Mouse (Mus musculus) mesoderm, embryonic 11.5 days (tissue): ENCODE data around the gene Cks1b.
"Not testable (repeated sequence)": the region's sequence is repeated elsewhere in the genome, so short reads cannot be mapped to it uniquely, and the experiment has no call there.

Experiments
- DNase-seq: peaks from one replicate; pipeline ENCODE4 v3.0.0-alpha.2; 2012; ENCODE audit warnings: low read depth, low spot score

The Cks1b gene

DNA sequence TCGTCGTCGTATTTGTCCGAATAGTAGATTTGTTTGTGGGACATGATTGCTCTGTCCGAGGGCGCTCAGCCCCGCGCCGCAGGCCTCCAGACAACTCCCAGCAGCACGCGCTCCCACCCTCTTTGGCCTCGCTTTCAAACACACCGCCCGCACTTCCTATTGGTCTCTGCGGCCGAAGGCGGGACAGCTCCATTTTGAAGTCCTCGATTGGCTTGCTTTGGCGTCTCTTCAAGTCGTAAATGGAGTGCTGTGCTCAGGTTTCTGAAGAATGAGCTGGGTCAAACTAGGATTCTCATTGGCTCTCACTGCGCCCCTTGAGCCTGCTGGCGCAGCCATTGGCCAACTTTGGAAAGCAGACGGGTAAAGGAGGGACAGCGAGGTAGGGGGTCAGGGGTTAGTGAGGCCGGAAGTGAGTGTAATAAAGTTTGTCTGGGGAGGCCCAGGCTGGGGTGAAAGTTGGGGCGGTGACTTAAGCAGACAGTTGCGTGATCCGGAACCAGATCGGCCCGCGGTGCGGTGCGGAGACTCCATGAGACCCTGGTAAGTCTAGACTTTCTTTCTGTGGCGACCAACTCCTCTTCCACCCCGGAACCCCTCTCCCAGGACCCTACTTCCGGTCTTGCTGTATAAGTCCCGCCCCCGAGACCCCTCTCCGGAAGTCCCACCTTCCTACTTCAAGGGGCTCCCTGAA lies at the start of gene Cks1b, which contains the start of gene Shc1:
Gene Cks1b (minus strand): TSS at position 214 of the 691 bp plus-strand sequence.
Gene Shc1 (plus strand): TSS at position 274 of the 691 bp plus-strand sequence.
- peak; percentile 99 for DNase-seq

DNA sequence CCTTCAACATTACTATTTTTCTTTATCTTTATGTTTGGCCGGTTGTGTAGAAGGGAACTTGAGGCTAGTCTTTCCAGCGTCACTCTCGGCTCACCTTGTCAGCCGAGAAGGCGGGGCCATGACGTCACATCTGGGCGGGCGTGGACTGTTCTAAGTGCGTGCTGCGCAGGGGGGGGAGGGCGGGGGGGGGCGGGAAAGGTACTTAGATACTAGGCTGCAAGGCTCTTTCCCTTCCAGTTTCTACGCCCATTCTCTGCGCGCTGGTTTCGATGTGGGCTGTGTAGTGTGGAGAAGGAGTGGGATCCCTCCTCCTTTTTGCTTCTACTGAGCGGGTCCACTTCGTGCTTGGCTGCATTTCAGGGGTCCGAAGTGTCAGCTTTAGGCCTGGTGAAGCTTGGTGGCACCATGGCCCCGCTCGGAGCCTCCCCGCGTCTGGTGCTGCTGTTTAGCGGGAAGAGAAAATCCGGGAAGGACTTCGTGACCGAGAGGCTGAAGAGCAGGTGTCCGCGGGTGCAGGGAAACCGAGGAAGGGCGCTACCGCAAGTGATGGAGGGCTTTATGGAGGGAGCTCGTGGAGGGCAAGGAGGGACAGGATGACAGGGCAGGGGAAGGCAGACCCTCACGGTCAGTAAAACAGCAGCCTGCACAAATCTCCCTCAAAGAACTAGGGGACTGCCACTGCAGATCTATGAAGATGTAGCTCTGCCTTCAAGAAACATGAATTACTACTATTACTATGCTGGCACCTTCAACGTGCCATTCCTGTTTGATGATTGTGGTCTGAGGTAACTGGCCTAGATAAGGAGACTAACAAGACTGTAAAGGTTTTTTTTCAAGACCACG lies 41.0 kb upstream of the Cks1b start:
- DNase-seq, result peak; percentile 94

DNA sequence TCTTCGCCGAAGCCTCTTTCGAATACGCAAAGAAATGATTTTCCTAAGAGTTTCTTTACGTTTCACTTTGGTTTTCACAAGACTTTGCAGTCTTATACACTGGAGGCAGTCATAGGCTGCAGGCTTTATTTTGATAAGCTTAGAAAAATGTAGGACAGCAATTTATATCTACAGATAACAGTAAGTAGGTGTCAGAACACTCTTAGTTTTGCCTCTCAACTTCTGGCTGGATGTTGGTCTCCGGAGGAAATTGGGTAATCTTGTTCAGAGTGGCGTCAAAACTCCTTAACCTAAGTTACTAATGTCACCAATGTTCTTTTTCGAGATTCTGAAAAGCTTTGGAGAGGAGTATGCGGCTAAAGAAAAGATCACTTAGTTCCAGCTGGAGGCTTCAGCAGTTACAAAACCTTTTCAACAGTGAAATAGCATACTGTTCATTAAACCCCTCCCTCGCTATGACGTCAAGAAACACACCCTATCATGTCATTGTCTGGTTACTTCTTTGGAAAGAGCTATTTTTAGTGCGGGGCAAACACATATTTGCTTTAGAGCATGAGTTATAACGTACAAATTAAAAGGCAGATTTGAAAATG lies 40.3 kb upstream of the Cks1b start:
- no peak for DNase-seq

DNA sequence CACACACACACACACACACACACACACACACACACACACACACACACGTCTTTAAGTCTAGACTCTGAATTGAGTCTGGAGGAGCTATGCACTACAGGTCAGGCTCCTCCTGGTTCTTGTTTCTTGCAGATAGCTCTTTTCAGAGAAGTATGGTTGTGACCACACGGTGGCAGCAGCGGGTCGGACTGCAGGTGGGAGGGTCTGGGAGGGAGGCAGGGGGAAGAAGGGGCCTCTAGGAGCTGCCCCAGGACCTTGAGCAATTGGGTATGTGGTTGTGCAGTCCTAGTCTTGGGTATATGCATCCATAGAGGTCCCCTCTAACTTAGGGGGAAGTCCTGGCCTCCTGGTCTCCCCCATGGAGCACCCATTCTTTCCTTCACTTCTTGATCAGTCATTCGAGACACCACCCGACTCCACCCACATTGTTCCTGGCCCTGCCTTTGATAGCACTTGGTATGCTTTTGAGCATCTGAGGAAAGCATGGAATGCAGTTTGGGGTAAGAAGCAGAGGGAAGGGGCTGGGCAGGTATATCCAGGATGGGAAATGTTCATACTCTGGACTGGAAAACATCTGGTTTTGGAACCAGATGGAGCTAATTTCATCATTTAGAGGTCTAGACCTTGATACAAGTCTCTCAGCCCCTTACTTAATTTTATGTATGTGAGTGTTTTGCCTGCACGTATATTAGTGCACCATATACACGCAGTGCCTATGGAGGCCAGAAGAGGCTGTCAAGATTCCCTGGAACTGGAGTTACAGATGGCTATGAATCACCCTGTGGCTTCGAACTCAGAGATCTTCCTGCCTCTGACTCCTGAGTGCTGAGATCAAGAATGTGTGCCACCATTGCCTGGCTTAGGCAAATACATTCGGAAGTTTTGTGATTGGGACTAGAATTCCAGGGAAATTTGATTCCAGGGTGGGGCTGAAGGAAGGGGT lies 38.8 kb upstream of the Cks1b start:
- DNase-seq, result peak; percentile 86

DNA sequence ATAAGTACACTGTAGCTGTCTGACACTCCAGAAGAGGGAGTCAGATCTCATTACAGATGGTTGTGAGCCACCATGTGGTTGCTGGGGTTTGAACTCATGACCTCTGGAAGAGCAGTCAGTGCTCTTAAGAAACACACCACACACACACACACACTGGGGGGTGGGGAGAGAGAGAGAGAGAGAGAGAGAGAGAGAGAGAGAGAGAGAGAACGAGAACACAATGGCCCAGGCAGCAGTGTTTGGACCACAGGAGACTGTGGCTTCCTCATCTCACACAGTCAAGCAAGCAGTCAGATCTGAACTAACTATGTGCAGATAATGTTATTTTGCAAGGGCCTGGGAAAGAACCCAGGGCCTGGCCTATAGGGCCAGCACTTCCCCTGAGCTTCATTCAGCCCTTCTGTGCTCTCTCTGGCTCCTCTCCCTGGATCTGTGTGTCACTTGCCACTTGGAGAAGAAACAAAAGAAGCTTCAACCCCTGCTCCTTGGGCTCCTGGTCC lies 37.7 kb upstream of the Cks1b start:
- no peak for DNase-seq

DNA sequence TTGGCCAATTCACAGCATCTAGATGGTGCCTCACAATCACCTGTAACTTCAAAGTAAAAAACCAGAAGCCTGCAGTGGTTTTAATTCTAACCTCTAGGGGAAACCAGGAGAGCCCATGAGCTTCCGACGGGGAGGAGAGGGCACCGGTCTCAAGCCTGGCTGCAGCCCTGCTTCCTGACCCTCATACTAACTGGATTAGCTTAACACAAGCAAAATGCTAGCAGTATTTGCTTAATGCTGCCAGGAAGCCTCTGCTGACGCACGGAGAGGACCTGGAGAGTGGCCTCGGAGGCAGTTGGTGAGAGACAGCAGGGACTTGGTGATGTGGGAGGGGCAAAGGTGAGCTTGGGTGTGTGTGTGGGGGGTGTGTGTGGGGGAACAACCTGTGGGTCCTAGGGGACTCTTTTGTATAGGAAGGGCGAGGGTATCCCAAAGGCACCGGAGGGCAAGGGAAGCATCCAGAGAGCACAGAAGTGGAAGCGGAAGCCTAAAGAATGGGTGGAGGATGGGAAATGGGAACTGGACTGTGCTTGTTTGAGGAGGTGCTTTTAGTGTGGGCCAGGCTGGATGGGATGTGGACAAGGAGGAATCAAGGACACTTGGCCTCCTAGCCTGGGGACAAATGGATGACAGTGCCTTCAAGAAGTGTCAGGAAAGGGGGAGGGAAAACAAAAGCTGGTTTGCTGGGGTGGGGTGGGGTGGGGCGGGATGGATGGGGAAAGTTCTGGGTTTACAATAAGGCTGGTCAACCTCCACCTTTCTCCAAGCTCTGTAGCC lies 36.4 kb upstream of the Cks1b start, which contains the start of gene Pmvk:
Gene Pmvk (plus strand): TSS at position 141 of the 777 bp plus-strand sequence.
- DNase-seq, result no peak

DNA sequence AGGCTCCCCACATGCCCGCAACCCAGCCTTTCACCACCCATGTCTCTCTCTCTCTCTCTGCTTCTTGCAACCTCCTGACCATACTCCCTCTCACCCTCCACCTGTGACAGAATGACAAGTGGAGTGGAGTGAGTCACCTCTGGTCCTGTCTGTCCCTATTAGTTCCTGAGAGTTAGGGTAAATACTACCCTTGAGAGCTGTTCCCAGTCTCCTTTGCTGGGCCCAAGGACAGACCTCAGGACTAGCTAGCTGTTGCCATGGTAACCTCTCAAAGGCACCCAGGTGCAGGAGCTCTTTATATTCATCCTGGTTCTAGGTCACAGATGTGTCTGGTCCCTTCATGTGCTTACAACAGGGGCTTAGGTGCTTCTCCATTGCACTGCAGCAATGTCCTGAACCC lies 33.7 kb upstream of the Cks1b start:
- no peak for DNase-seq

DNA sequence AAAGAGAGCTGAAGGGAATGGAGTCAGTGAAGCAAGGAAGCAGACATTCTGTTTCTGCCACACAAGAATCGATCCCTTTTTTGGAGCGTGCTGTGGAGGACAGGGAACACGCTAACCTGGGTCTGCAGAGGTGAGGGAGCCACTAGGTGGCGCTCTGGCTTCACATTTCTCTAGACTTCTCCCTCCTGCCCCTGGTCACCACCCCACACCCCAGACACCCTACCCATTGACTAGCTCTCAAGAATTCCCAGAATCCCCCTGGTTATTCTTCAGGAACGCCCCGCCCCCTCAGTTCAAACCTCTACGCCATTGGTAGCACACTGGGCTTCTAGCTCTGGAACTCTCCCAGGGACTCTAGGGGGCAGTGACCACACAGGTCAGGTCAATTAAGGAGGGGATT lies 31.4 kb upstream of the Cks1b start:
- peak; percentile 78 for DNase-seq

DNA sequence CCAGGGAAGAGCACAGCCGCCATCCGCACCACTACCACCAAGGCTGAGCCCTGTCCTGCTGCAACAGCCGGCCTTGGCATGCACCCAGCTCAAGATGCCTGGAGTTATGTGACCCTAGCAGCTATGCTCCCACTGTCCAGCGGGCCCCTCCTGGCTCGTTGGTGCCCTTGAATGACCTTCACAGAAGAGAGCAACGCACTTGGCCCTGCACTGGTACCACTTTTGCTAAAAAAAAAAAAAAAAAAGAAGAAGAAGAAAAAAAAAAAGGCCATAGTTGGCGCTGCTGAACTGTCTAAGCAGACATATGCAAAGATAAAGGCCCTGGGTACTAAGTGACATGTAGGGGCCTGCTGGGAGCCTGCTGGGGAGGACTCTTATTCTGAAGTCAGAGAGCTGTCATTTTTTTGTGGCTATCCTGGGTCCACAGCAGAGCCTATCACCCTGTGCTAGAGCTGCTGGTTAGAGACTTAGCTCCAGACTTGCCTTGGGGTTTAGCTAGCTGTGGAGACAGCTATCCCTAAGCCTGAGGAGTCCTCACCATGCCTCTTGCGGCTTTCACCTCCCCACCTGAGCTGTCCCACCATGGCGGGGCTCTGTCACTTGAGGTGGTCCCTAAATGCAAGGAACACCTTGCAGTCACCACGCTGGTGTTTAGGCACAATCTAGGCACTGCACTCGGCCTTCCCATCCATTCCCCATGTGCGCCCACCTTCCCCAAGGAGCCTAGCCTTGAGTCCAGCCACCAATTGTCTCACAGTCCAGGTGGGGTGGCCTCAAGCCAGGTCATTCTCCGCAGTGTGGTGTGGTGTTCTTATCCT lies 30.7 kb upstream of the Cks1b start:
- DNase-seq, result no peak

DNA sequence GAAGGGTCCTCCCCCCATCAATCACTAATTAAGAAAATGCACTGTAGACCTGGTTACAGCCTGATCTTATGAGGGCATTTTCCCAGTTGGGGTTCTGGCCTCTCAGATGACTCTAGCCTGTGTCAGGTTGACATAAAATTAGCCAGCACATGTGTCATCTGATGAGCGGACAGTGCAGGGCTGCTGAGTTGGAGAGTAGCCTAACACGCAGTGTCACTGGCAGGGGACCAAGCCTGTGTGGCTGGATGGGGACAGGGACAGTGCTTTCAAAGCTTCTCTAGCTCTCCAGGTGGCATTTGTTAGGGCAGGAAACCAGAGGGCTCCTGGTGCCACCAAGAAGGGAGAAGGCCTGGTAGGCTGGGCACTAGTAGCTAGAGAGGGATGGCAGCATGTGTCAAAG lies 22.5 kb upstream of the Cks1b start:
- no peak for DNase-seq

DNA sequence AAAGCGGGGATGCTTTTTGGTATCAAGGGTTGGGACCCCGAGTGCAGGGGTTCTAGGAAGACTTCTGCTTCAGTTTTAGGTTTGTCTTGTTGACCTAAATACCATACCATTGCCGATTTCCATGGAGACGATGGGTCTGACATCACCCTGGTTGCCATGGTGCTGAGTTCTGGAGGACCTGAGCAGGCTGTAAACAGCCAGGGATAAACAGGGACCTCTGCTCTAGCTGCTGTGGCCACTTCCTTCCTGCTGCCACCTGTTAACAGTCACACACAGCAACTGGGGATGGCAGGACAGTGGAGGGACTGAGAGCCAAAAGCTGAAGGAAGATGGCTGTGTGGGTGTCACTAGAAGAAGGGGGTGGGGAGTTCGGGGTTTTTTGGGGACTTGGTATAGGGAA lies 19.1 kb upstream of the Cks1b start:
- DNase-seq, result peak; percentile 47

DNA sequence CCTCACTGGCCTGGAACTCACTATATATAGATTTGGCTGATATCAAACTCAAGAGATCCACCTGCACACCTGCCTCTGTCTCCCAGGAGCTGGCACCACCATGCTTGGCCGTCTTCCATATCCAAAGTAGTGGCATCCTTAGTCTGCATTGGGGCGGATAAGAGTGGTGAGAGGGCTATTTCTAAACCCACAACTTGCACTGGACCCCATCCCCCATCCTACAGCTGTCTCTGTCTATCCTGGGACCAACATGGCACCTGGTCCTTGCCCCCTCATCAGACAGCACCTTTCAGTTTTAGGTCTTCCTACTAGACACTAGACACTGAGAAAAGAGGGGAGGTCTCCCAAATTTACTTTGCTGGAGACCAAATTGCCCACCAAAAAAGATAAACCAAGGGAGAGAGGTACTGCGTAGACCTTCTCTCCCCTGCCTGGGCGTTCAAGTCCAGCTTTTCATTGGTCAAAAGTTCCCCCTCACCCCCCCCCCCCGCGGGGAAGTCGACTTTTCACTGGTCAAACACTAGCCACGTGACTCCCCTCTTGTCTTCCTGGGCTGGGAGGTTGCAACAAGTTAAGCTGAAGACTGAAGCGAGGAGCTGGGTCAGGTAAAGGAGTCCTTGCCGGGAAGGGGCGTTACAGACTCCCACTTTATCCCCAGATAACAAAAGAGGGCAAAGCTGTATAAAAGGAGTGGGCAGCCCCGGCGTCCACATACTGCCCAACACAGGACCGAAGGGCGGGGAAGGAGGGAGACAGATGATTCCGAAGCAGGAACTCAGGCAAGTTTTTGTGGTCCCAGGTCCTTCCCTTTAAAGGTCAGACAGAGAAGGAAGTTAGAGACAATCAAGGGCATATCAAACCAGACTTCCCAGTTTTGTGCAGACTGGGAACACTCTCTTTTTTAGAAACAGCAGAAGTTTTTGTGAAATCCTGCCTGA lies 18.3 kb upstream of the Cks1b start, which contains the start of gene Pbxip1:
Gene Pbxip1 (plus strand): TSS at position 531 of the 938 bp plus-strand sequence.
- peak; percentile 86 for DNase-seq

DNA sequence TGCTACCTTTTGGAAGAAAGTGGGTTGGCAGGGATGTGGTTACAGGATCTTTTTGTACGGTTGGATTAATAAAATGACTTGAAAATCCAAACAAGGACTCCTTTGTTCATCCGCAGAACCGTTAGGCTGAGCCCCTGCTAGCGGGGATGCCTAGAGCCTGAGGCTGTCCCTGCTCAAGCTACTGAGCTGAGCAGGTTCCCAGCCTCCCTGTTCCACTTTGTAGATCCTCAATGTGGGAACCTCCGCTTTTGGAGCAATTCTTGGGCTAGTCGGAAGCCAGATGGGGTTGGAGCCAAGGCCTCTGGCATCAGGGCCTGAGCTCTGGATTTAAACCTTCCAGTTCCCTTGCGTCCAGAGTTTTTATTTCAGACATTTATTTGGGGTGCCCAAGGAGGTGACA lies 16.9 kb upstream of the Cks1b start:
- DNase-seq, result no peak

DNA sequence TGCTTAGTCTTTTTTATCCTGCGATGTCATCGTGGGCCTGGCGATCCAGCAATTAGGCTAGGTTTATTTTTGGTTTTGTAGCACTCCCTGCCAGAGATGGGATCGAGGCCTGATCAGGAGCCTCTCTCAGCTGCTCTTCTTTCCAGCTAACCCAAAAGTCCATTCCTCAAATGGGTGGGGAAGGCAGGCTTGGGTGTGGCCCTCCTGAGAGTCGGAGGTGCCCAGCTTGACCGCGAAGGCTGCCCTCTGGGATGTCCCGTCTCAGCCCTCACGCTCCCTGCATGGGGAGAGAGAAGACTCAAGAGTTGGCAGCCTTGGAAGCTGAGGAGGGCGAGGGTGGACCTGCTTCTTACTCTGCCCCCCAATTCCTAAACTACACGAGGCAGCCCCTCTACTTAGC lies 16.3 kb upstream of the Cks1b start:
- no peak for DNase-seq

DNA sequence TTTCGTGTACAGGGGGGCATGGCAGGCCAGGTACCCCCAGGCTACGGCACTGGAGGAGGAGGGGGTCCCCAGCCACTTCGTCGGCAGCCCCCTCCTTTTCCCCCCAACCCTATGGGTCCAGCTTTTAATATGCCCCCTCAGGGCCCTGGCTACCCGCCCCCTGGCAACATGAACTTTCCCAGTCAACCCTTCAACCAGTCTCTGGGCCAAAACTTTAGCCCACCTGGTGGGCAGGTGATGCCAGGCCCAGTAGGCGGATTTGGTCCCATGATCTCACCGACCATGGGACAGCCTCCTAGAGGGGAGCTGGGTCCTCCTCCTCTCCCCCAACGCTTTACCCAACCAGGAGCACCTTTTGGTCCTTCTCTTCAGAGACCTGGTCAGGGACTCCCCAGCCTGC lies 14.4 kb upstream of the Cks1b start:
- no peak for DNase-seq

DNA sequence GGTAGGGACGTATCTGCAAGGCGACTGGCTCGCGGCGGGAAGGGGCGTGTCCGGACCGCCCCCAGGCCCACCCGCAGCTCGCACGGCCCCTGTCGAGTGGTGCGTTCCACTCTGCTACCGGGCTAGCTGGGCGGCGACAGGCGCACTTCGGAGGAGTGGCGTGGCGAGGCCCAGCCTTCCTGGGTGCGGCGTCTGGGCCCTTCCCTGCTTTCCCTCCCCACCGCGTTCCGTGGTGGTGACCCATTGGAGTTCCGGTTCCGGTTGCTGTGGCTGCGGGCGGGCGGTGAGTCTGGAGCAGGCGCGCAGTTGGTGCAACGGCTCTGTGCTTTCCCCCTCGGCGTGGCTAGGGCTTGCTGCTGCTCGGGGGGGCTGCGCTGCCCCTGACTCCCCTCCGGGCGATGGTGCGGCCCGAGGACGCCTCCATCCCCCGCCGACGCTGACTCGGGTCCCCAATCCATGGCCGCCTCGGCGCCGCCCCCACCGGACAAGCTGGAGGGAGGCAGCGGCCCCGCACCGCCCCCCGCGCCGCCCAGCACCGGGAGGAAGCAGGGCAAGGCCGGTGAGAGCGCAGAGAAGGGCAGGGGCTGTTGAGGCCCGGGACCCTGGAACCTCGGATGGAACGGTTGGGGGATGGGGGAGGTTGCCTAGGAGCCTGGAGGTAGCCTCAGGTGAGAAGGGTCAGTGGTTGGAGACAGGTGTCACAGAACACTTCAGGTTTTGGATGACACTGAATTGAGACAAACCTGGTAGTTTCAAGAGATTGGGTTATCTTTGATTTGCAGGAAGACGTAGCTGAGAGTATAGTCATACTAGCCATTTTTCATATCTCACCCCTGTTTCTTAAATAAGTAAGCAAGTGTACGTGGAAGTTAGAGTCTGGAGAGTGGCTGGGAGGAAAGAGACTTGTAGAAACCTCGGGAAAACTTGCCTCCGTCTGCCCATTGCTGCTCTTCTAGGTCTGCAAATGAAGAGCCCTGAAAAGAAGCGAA lies 12.3 kb upstream of the Cks1b start, which contains the start of gene Pygo2:
Gene Pygo2 (plus strand): TSS at position 44 of the 989 bp plus-strand sequence.
- peak; percentile 95 for DNase-seq

DNA sequence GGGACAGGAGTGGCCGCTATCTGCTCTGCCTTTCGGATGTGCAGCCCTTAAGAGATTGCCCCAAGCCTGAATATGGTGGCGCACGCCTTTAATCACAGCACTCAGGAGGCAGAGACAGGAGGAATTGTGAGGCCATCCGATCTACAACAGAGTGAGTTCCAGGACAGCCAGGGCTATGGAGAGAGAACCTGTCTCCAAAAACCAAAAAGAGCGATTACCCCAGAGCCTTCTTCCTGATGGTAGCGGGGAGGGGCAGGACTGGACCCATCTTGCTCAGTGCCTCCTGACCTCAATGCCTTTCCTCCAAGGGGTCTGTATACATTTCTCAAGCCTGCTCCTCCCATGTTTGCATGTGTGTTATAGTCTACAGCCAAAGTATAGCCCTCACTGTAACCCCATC lies 10.8 kb upstream of the Cks1b start:
- DNase-seq, result not testable (repeated sequence)
